ENCODE assay signal across 10 mouse cellular contexts in genomic region chr17:37246715-37247114, GRCm38 (mm10). TPM values are rescaled to one million over a fixed set of nuclear protein-coding genes. Genes with fewer than 3 reads are reported as not detected.
DNase-seq lines count a peak whose midpoint lies in the region; ATAC-seq and TF ChIP-seq lines count a peak whose summit lies in the region.
"Had no signal": no experiment of that assay in that cellular context is flagged by ENCODE, and none has a peak within 500 bp of the region (broad histone marks: within the 10 kb centered on the region; RNA-seq: fewer than 3 reads in every experiment).

No protein-coding gene starts in this region.

- no peak for TF ChIP-seq POLR2A in ES-Bruce4 (IDR thresholded peaks at IDR 0.05; ENCODE audit: insufficient read depth, low read length)

- no peaks in the 10 kb centered on the region for H3K9me3 ChIP-seq in heart, embryonic 12.5 days (replicated peaks)
- H3K9me3 ChIP-seq in ES-Bruce4 (replicated peaks; ENCODE audit: control insufficient read depth, insufficient read depth, low read length, poor library complexity, severe bottlenecking): no peaks in the 10 kb centered on the region; the same call in 1 of the 2 replicates
- H3K9me3 ChIP-seq: limb, embryonic 15.5 days; stomach, embryonic 15.5 days had no signal

- no peak overlapping the region for H3K27ac ChIP-seq in heart, embryonic 12.5 days (ENCODE audit: poor library complexity, severe bottlenecking)
- H3K27ac ChIP-seq in ES-Bruce4 (ENCODE audit: insufficient read depth, low read length): no peak overlapping the region
- H3K27ac ChIP-seq: limb, embryonic 15.5 days; stomach, embryonic 15.5 days had no signal

- H3K4me3 ChIP-seq in heart, embryonic 12.5 days: no peak overlapping the region
- H3K4me3 ChIP-seq in ES-Bruce4 (ENCODE audit: low read depth, low read length): no peak overlapping the region
- H3K4me3 ChIP-seq: limb, embryonic 15.5 days; stomach, embryonic 15.5 days had no signal

- WGBS in heart, embryonic 12.5 days: 33% methylated on average over 5 of the region's 5 CpGs

- H3K4me1 ChIP-seq in heart, embryonic 12.5 days (replicated peaks): no peaks in the 10 kb centered on the region
- no peaks in the 10 kb centered on the region for H3K4me1 ChIP-seq in ES-Bruce4 (ENCODE audit: control insufficient read depth, insufficient read depth, low read length)
- H3K4me1 ChIP-seq: limb, embryonic 15.5 days; stomach, embryonic 15.5 days had no signal

- TF ChIP-seq CTCF in ES-Bruce4 (IDR thresholded peaks at IDR 0.05; ENCODE audit: low read depth, low read length): peak; percentile 45

- H3K9ac ChIP-seq in heart, embryonic 12.5 days: no peak overlapping the region
- no peak overlapping the region for H3K9ac ChIP-seq in ES-Bruce4 (ENCODE audit: low read depth, poor library complexity, severe bottlenecking)
- H3K9ac ChIP-seq: limb, embryonic 15.5 days; stomach, embryonic 15.5 days had no signal

- peak; percentile 35 for DNase-seq in heart, adult 8-10 months (ENCODE audit: low spot score)
- DNase-seq in cerebellum, postnatal 10 days: peak; percentile 28 to 33
- DNase-seq in left cerebral cortex, adult 11 months (ENCODE audit: low spot score): peak; percentile 47
- peak; percentile 40 to 42 for DNase-seq in right cerebral cortex, adult 2 months (ENCODE audit: low spot score in 2 of 2)
- no peak for DNase-seq in MN1 (ENCODE audit: low spot score)

- TF ChIP-seq EP300 in ES-Bruce4 (IDR thresholded peaks at IDR 0.05; ENCODE audit: insufficient read depth, low read depth, low read length): no peak

- ATAC-seq in heart, embryonic 12.5 days (ENCODE audit: insufficient number of reproducible peaks, low FRiP score): no peak
- ATAC-seq in hematopoietic stem cell, adult 5-6 weeks (replicated peaks in 1 of 2; ENCODE audit: insufficient read depth in 1 of 2, low FRiP score in 2 of 2, low TSS enrichment in 1 of 2, low read depth in 1 of 2, poor library complexity in 2 of 2, severe bottlenecking in 2 of 2): peak; percentile 97 to 98

- H3K27me3 ChIP-seq in heart, embryonic 12.5 days (replicated peaks): no peaks in the 10 kb centered on the region
- H3K27me3 ChIP-seq in ES-Bruce4 (ENCODE audit: control insufficient read depth, insufficient read depth, low read length, poor library complexity, severe bottlenecking): no peaks in the 10 kb centered on the region
- H3K27me3 ChIP-seq: limb, embryonic 15.5 days; stomach, embryonic 15.5 days had no signal

- no peaks in the 10 kb centered on the region for H3K36me3 ChIP-seq in heart, embryonic 12.5 days
- H3K36me3 ChIP-seq in ES-Bruce4 (ENCODE audit: control insufficient read depth, insufficient read depth, low read length, poor library complexity, severe bottlenecking): no peaks in the 10 kb centered on the region
- H3K36me3 ChIP-seq: limb, embryonic 15.5 days; stomach, embryonic 15.5 days had no signal

- no peak overlapping the region for H3K4me2 ChIP-seq in heart, embryonic 12.5 days
- H3K4me2 ChIP-seq: limb, embryonic 15.5 days; stomach, embryonic 15.5 days had no signal

RNA-seq across cellular contexts. Expression of gene Olfr97, which starts 9.6 kb away (rescaled TPM):
- total RNA-seq in heart, adult 8-10 months (2022): not detected
- polyA plus RNA-seq in heart, embryonic 12.5 days (2016; fragmentation: Nextera tagmentation; extraction: Ambion mirVana): not detected in 2 replicates
- polyA plus RNA-seq in ES-Bruce4 (2011; ENCODE audit: insufficient read depth, insufficient read length, low read depth, missing spikeins): not detected in 2 replicates
- not detected in 2 replicates for total RNA-seq in hematopoietic stem cell, adult 5-6 weeks (2017)
- polyA plus RNA-seq: limb, embryonic 15.5 days; stomach, embryonic 15.5 days had no signal

RNA-seq across cellular contexts. Expression of gene Olfr98, which starts 16.8 kb away (rescaled TPM):
- total RNA-seq in heart, adult 8-10 months (2022): not detected
- not detected in 2 replicates for polyA plus RNA-seq in heart, embryonic 12.5 days (2016; fragmentation: Nextera tagmentation; extraction: Ambion mirVana)
- not detected in 2 replicates for polyA plus RNA-seq in ES-Bruce4 (2011; ENCODE audit: insufficient read depth, insufficient read length, low read depth, missing spikeins)
- total RNA-seq in hematopoietic stem cell, adult 5-6 weeks (2017): not detected in 2 replicates
- polyA plus RNA-seq: limb, embryonic 15.5 days; stomach, embryonic 15.5 days had no signal

RNA-seq across cellular contexts. Expression of gene H2-M3, which starts 23.3 kb away (rescaled TPM):
- total RNA-seq in heart, adult 8-10 months (2022): 1 to 10 TPM; 3.2 to 4.4 (median 3.6) TPM
- polyA plus RNA-seq in heart, embryonic 12.5 days (2016; fragmentation: Nextera tagmentation; extraction: Ambion mirVana): 0.57 and 0.74 TPM in 2 replicates
- 3.3 and 3.4 TPM in 2 replicates for polyA plus RNA-seq in ES-Bruce4 (2011; ENCODE audit: insufficient read depth, insufficient read length, low read depth, missing spikeins)
- total RNA-seq in hematopoietic stem cell, adult 5-6 weeks (2017): 34.3 and 53.5 TPM in 2 replicates

RNA-seq across cellular contexts. Expression of gene Olfr96, which starts 26.8 kb away (rescaled TPM):
- total RNA-seq in heart, adult 8-10 months (2022): not detected
- not detected in 2 replicates for polyA plus RNA-seq in heart, embryonic 12.5 days (2016; fragmentation: Nextera tagmentation; extraction: Ambion mirVana)
- polyA plus RNA-seq in ES-Bruce4 (2011; ENCODE audit: insufficient read depth, insufficient read length, low read depth, missing spikeins): not detected in 2 replicates
- not detected in 2 replicates for total RNA-seq in hematopoietic stem cell, adult 5-6 weeks (2017)
- polyA plus RNA-seq: limb, embryonic 15.5 days; stomach, embryonic 15.5 days had no signal

RNA-seq across cellular contexts. Expression of gene Olfr95, which starts 33.8 kb away (rescaled TPM):
- not detected for total RNA-seq in heart, adult 8-10 months (2022)
- not detected in 2 replicates for polyA plus RNA-seq in heart, embryonic 12.5 days (2016; fragmentation: Nextera tagmentation; extraction: Ambion mirVana)
- 0.12 TPM in 1 of 2 replicates, not detected in the other for polyA plus RNA-seq in ES-Bruce4 (2011; ENCODE audit: insufficient read depth, insufficient read length, low read depth, missing spikeins)
- total RNA-seq in hematopoietic stem cell, adult 5-6 weeks (2017): not detected in 2 replicates
- polyA plus RNA-seq: limb, embryonic 15.5 days; stomach, embryonic 15.5 days had no signal
